Mouse (Mus musculus): ENCODE measurements around the gene Kyat1.
"Not testable (repeated sequence)": the region's sequence is repeated elsewhere in the genome, so short reads cannot be mapped to it uniquely, and the experiment has no call there.

Gene Kyat1

DNA sequence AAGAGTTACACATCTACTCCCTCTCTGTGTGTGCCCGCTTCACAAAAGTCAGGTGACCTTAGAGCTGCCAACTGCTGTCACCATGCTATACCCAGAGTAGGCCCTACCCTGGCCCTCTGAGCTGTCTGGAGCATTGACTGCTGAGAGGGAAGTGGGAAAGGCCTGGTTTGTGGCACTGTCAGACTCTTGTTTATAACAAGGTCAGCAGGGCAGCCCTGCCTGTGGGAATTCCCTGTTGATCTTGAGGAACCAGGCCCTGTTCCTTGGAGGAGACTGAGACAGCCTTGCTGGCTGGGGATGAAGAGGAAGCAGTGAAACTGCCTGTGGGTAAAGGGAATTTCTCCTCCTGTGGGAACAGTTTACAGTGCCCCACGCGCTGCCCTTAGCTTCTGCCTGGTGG, 9.1 kb upstream of the Kyat1 start:
- DNase-seq (ENCODE audit: low spot score) = no peak

DNA sequence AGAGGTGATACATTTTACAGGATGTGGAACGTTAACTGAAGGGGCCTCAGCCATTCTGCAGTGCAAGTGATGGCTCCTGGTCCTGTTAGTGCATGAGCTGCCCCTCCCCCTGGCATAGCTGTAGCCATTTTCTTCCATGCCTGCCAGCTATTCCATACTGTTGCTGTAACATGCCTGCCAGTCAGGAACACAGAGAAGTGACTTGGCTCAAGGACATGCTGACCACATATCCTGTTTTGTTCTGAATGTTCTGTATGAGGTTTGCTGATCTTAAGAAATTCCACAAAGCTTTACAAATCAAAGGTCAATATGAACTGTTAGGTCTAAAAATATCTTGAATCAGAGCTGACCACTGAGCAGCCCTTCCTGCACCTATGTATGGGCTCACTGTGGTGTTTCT, 7.3 kb upstream of the Kyat1 start:
- DNase-seq (ENCODE audit: low spot score) = no peak

DNA sequence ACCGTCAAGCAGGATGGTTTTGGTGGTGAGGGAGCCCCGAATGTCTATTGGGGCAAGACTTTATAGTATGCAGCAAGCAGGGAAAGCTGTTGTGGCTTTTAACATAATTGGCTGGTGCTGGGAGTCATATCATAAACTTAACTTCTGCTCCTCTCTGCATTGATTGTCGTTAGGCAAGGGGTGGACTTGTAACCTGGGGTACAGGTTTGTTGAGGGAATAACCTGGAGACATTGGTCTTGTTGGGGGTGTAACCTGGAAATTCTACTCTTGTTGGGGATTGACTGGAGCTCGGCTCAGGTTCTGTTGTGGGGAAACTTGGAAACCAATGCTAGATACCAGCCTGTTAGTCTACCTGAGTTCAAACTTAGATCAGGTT, 6.5 kb upstream of the Kyat1 start:
- no peak for DNase-seq (ENCODE audit: low spot score)

DNA sequence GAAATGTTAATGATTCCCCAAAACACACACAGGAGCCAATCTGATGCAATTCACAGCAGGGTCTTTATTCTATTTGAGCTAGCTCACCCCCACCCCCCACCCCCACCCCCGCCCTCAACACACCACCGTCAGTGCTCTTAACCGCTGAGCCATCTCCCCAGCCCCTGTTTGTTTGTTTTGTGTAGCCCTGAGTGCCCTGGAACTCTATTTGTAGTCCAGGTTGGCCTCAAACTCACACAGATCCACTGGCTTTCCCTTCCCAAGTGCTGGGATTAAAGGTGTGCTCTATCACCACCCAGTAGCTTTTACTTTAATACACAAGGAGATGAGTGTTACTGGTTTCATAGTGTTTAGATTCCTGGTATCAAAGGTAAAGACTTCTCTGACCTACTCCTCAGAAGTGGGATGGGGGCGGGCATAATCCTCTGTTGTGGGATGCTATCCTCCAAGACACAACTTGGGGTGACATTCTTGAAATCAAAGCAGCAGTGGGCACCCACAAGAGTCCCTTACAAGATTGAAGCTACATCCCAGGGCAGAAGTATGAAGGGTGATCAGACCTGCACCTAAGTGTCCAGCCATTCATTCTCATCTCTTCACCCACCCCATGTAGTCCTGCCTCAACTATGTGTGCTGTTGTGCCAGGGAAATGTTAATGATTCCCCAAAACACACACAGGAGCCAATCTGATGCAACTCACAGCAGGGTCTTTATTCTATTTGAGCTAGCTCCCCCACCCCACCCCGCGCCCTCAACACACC, 5.9 kb upstream of the Kyat1 start:
- DNase-seq (ENCODE audit: low spot score) = no peak

DNA sequence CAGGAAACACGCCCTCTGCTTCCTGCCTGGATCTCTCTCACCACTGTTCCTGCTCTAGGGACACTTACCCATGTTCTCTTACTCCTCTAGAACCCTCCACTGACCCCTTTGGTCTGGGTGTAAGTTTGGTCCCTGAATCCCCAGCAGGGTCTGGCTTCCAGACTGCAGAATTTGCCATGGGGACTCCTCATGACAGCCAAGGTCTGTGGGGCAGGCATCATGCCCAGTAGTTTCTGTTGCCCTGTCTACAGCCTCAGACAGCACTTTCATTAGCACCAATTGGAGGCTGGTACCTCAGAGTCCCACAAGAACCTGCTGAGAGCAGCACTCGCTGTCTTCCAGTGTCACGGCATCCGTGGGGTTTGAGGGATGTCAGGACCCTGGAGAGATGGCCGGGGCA, 2.2 kb upstream of the Kyat1 start:
- no peak for DNase-seq (ENCODE audit: low spot score)

DNA sequence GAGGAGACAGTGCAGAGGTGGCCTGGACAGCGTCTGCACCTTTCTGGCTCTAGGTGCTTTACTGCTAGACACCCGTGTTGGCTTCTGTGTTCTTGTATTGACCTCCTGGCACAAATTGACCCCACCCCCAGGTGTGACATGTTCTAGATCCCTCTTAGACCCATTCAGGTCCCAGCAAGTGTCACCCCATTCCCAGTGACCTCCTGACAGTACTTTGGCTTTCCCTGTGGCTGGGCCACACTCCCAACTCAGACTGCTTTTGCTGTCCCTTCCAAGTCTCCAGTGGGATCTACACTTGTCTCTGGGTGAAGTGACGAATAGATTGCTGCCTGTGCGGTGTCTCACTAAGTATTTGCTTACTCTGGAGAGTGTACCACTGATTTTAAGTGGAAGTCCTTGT, 1.8 kb upstream of the Kyat1 start:
- DNase-seq (ENCODE audit: low spot score) = no peak

DNA sequence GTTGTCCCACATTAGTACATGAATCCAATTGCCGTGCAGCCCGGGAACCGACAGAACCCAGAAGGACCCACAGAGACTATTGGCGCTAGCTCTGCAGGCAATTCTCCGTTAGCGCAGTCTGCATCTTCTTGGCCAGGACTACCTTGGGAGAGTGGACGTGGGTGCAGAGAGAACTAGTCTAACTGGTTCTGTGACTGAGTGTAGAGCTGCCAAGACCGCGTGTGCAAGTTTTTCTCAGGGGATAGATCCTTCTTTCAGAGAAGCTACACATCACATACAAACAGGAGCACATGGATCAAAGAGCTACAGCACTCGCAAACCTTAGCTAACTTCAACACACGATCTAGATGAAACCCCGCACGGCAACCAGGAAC, 405 bp downstream of the Kyat1 start:
- no peak for DNase-seq (ENCODE audit: low spot score)

DNA sequence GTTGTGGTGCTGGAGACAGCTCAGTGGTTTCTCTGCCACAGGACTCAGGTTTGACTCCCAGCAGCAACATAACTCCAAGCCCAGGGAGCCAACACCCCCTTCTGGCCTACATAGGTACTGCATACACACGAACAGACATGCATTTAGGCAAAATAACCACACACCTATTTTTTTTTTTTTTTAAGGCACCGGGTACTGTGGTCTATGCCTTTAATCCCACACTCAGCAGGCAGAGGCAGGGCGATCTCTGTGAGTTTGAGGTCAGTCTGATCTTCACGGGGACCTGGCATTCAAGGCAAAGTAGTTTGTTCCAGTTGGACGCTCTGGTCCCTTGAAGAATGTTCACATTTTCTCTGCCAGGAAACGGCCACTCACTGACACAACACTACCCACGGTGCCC, 2.2 kb downstream of the Kyat1 start:
- peak; percentile 47 for DNase-seq (ENCODE audit: low spot score)

DNA sequence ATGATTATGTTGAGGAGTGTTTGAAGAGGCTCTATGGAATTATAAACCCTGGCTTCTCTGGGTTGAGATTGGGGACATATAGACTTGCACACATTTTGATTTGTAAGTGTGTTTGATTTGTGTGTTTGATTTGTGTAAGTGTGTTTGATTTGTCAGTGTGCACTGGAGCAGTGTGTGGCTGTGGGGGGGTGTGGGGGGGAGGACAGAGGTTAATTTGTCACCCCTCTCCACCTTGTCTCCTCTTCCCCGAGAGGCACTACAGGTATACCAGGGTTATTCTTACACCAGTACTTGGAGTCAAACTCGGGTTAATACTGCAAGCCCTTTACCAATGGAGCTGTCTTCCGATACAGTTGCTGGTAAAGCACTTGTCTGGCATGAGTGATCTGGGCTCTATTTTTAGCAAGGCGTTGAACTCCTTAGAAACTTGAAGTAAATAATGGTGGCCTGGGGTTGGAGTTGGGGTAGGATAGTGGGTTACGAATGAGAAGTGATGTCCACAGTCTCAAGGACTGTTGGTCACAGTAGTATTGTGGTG, 5.2 kb downstream of the Kyat1 start:
- DNase-seq (ENCODE audit: low spot score) = no peak

DNA sequence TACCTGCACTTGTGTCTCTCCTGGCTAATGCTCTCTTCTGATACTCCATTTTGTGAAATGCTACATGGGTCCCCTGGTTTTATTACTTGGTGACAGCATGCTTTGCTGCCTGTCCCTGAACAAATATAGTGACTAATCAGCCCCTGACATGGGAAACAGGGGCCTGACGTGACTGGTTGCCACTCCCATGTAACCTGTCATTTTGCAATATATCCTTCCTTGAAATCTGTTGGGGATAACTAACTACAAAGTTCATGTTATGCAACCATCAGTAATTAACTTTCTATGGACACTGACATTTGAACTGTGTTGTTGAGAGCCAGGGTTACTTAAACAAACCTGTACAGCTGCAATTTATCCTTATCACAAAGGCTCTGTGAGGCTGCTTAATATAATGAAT, 5.7 kb downstream of the Kyat1 start:
- no peak for DNase-seq (ENCODE audit: low spot score)

DNA sequence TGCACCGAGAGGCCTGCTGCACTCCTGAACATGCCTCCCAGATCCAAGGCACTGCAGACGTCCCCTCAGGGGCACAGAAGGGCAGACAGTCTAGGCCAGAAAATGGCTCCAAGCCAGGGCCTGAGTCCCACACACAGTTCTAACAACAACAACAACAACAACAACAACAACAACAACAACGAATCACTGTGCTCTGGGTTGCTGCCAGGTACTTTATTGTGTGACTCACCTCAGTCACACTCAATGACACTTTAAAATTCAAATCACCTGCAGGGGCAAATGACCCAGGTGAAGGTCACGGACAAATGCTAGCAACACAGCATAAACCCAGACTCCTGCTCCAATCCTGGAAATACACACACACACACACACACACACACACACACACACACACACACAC, 7.6 kb downstream of the Kyat1 start:
- no peak for DNase-seq (ENCODE audit: low spot score)

DNA sequence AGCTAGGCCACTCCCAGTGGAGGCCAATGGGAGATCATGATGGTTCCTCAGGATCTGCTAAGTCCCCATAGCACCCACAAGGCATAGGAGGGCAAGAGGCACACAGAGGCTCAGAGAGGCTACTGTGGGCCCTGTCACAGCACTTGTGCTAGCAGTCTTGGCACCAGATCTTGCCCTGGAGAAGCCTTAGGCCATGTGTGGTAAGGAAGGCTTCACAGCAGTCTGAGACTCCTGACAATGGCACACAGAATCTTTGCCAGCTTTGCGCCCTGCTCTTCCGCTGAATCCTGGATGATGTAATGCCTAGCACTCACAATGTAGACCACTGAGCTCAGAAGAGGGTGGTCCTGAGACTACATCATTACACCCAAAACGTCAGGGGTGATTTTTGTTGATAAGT, 11.0 kb downstream of the Kyat1 start:
- DNase-seq (ENCODE audit: low spot score) = no peak

DNA sequence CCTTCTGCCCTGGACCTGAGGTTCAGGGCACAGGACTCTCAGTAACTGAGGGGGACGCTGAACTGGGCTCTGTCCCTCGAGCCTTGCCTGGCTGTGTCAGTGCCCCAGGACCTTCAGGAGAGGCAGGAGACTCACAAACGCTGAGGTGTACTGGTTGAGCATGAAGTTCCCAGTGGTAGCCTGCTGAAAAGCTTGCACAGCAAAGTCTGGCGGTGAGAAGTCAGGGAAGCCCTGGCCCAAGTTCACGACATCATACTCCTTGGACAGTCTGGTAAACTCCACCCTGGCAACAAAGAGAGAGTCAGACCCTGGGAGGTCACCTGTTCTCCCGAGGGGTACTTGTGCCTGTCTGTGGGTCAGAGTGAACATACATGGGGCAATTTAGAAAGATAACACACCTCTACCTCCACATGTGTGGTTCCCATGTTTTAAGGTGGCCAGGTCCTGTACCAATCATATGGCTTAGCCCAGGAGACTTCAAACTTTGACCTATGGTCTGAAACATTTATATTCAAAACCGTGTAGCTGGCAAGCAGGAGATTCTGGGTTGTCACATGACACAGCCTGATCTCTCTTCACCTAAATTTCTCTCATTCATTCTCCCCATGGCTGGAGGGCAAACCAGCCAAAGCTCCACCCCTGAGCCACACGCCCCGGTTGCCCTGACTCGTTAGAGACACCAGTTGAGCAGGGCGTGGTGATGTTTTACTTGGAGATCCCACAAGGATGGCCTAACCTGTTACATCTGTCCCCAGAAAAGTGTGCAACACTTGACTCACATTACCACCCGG, 13.7 kb downstream of the Kyat1 start:
- DNase-seq (ENCODE audit: low spot score) = no peak

DNA sequence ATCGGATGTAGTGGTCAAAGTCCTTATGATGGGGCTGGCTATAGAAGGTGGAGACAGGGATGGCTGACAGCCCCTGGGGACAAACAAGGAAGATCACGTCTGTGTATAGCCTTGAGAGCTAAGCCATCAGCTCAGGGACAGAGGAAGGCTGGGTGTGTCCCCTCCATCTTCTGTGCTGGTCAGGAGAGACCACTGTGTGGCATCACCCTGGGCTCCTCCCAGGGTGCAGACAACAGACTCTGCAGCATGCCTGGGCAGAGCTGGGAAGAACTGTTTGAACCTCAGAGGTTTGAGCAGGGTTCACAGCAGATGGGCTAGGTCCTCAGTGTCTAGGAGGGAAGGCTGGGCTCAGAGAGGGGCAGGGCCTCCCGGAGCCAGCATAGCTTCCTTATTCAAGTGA, 20.0 kb downstream of the Kyat1 start:
- DNase-seq (ENCODE audit: low spot score) = no peak

DNA sequence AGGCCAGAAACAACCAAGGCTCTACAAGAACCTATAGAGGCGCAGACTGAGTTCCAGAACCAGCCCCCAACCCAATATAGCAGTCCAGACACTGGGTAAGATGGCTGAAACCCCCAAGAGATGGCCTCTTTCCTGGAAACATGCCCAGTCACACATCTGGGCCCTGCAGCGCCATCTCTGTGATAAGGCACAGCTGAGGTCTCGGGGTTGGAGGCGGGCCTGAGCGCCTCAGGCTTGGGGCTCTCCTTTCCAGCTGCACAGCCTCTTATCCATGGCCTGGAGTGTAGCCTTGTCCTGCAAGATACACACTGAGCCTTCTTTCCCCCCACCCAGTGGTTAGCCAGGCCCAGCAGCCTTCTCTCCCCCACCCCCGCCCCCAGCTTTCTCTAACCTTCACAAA, 20.4 kb downstream of the Kyat1 start:
- DNase-seq (ENCODE audit: low spot score) = no peak

DNA sequence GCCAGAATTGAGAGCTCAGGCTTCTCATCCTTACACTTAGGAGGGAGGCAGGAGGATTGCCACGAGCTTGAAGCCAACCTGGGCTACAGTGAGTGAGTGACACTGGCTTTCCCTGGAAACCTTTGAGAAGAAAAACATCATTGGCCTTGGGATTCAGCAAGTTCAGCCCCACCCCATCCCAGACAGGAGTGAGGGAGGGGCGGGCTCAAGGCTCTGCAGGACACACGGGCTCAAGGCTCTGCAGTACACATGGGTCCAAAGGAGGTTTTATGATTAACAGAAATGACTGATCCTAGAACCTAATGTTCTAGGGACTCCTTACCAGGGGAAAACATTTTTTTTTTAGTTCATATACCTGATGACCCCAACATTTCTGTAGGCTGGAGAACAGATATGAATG, 21.9 kb downstream of the Kyat1 start:
- DNase-seq (ENCODE audit: low spot score) = no peak

DNA sequence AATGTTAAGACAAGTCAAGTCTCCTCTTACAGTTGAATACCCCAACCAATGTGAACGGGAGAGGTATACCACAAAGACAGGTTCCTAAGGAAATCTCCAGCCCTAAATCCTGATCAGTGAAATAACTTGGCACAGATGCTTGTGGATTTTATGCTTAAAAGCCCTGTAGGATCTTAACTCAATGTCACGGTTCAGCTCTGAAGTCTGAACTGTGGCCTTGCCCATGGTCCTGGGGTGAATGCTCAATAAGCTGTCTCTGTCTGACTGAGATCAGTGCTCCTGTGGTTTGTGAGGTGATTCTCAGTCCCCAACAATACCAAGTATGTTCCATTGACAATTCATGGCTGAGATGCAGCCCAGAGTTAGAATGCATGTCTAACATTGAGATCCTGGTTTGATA, 23.2 kb downstream of the Kyat1 start:
- DNase-seq (ENCODE audit: low spot score) = no peak

DNA sequence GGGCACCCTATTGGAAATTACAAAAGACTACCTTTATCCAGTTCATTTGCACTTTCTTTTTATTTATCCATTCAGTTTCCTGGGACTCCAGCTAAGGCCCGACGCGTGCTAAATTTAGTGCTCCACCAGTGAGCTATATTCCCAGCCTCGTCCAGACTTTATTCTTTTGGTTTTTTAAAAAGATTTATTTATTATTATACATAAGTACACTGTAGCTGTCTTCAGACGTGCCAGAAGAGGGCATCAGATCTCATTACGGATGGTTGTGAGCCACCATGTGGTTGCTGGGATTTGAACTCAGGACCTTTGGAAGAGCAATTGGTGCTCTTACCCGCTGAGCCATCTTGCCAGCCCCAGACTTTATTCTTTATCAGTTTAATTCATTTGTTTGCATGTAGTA, 26.9 kb downstream of the Kyat1 start:
- not testable (repeated sequence) for DNase-seq (ENCODE audit: low spot score)

DNA sequence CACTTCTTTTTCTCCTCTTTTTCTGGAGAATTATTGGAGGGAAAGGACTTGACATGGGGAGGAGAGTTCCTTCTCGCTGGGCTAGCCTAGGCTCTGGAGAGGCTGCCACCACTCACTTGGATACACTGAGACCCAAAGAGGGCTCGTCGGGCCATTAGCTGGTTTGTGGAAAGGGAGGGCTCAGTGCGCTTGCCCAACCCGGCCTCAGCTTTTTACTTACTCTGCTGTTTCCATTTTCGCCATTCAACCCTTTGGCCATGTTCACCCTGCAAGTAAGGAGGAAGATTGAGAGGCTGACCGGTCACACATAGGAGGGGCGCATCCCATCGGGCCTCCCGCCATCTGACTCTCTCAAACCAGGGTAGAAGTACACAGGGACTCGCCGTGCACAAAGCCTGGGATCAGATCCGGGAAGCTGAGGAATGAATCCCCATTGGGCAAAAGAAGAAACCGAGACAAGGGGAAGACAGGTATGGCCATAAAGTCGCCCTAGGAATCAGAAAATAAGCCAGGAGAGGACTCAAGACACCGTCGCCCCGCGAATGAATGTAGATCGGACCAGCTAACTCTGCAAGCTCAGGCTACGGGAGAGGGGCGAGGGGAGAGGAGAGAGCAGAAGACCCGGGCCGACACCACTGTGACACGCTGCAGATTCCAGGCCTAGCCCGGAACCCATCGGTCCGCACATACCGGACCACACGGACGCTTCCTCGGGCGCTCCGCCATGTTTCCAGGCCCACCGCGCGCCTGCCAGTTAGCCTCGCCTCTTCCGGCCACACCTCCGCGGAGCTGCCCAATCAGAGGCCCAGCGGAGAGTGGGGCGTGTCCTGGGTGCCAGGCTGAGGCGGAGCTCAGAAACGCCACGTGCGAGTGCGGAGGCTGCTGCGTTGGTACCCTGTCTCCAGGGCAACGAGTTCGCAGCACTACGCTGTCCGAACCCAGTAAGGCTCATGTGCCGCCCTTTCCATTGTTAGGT, 27.7 kb downstream of the Kyat1 start, which contains the start of gene Spout1:
Gene Spout1 (minus strand): TSS at position 760 of the 976 bp plus-strand sequence.
- DNase-seq (ENCODE audit: low spot score) = peak; percentile 97

DNA sequence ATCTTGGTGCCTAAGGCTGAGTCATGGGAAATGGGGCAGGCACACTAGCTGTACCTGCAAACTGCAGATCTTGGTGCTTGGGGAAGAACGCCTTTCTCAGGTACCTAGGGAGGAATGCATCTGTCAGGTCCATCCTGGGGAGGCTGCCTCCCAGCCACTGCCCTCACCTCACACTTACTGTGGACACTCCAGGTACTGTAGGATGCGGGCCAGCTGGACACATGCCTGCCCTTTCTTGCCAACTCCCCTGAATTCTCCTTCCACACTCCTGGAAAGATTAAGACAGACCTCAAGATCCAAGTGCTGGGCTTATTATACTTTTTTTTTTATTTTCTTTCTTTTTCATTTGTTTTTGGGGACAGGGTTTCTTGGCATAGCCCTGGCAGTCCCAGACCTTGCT, 29.1 kb downstream of the Kyat1 start:
- no peak for DNase-seq (ENCODE audit: low spot score)

DNA sequence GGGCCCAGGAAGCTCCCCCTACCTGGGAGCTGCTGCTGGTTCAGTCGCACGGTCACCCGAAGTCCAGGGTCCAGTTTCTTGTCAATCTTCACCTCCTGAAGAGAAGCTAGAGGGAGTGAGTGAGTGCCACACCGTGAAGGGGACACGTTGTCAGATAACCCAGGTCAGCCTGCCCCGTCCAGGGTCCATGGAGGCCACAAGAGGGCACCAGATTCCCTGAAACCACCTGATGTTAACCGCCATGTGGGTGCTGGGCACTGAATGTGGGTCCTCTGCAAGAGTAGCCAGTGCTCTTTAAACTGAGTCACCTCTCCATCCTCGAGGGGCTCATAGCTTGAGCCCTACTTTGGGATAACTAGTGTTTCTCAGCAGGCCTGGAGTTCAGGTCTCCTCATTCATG, 29.8 kb downstream of the Kyat1 start:
- DNase-seq (ENCODE audit: low spot score) = no peak

DNA sequence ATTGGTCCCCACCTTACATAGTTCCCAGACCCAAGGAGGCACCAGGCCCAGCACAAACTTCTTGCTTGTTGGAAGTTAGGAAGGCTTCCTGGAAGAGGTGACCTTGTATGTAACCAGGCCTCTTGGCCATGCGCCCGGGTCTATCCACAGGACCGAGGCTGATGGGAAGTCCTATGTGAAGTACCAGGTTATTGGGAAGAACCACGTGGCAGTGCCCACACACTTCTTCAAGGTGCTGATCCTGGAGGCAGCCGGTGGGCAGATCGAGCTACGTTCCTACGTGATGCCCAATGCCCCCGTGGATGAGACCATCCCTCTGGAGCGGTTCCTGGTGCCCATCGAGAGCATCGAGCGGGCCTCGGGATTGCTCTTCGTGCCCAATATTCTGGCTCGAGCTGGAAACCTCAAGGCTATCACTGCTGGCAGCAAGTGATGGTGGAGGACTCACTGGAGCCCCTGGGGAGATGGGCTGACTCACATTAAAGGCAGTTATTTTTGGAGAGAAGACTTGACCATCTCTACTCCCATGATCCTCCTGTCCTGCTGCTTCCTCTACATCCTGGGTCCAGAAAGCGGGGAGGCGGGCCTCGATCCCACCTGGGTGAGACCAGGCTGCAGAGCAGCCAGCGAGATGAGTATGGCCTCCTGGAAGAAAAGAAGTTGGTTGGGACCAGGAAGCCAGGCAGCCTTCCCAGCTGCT, 32.0 kb downstream of the Kyat1 start:
- DNase-seq (ENCODE audit: low spot score) = no peak

Data from retina, embryonic 14.5 days (tissue).